Mouse (Mus musculus) MEL (cell line): ENCODE data around the gene Baz1a. TPM values are rescaled to one million over a fixed set of nuclear protein-coding genes. Genes with fewer than 3 reads are reported as not detected.

Experiments used
- DNase-seq: peaks from one replicate; pipeline ENCODE4 v3.0.0; 2011; ENCODE audit warnings: low read depth, low spot score
- H3K27ac ChIP-seq: 2 replicates; pipeline ENCODE4 v1.5.1; 2012; ENCODE audit warnings: low read depth, mild to moderate bottlenecking, control low read depth, low read length, moderate library complexity; ENCODE audit not compliant: control insufficient read depth
- H3K27me3 ChIP-seq, 2 experiments: fragments of 150-350 bp in 1 of 2; sonication (generic) in 1 of 2; 2 replicates each; pipeline ENCODE4 v1.6.1; 2012; ENCODE audit warnings: low read length in 2 of 2, mild to moderate bottlenecking in 2 of 2, improper control_type of control experiment in 1 of 2, moderate library complexity in 1 of 2; ENCODE audit not compliant: insufficient read depth in 2 of 2, control insufficient read depth in 1 of 2
- H3K36me3 ChIP-seq, 2 experiments: 2 replicates each; pipeline ENCODE4 v1.6.1; 2012 to 2014; ENCODE audit warnings: low read length in 2 of 2, improper control_type of control experiment in 1 of 2, inconsistent platforms in 1 of 2, mild to moderate bottlenecking in 1 of 2; ENCODE audit not compliant: insufficient read depth in 2 of 2, control insufficient read depth in 1 of 2
- H3K4me1 ChIP-seq, 2 experiments: fragments of 150-350 bp in 1 of 2; sonication (generic) in 1 of 2; 2 replicates each; pipeline ENCODE4 v1.6.1; 2012; ENCODE audit warnings: low read length in 2 of 2, improper control_type of control experiment in 1 of 2, mild to moderate bottlenecking in 1 of 2; ENCODE audit not compliant: insufficient read depth in 2 of 2, control insufficient read depth in 1 of 2
- H3K4me3 ChIP-seq, 2 experiments: fragments of 150-350 bp in 1 of 2; sonication (generic) in 1 of 2; 2 replicates each; pipeline ENCODE4 v1.5.1; 2012; ENCODE audit warnings: low read depth in 2 of 2, low read length in 2 of 2, mild to moderate bottlenecking in 2 of 2, moderate library complexity in 2 of 2, control low read depth in 1 of 2, improper control_type of control experiment in 1 of 2; ENCODE audit not compliant: control insufficient read depth in 1 of 2, insufficient read depth in 1 of 2
- H3K79me2 ChIP-seq: 2 replicates; pipeline ENCODE4 v1.6.1; 2012; ENCODE audit warnings: mild to moderate bottlenecking, low read length, moderate library complexity; ENCODE audit not compliant: control insufficient read depth, poor library complexity, insufficient read depth
- H3K9ac ChIP-seq: 2 replicates; pipeline ENCODE4 v1.6.1; 2012; ENCODE audit warnings: low read depth, mild to moderate bottlenecking, control low read depth, low read length, moderate library complexity; ENCODE audit not compliant: control insufficient read depth, poor library complexity, severe bottlenecking
- H3K9me3 ChIP-seq: fragments of 150-350 bp; sonication (generic); replicated peaks from 2 replicates; pipeline ENCODE4 v1.6.1; 2012; ENCODE audit warnings: mild to moderate bottlenecking, low read length, improper control_type of control experiment, moderate library complexity; ENCODE audit not compliant: insufficient read depth
- BHLHE40 ChIP-seq: IDR thresholded peaks from 2 replicates; pipeline ENCODE4 v1.6.1; 2012; ENCODE audit warnings: low read depth, mild to moderate bottlenecking, inconsistent platforms, low read length, improper control_type of control experiment, borderline replicate concordance
- CHD2 ChIP-seq: IDR thresholded peaks from 2 replicates; pipeline ENCODE4 v1.6.1; 2011; ENCODE audit warnings: low read length, improper control_type of control experiment
- CTCF ChIP-seq, 3 experiments: IDR thresholded peaks in 2 of 3; conservative IDR thresholded peaks in 1 of 3; 2 replicates each; pipeline ENCODE4 v1.5.1; 2011 to 2012; ENCODE audit warnings: low read length in 3 of 3, low read depth in 2 of 3, mild to moderate bottlenecking in 2 of 3, improper control_type of control experiment in 1 of 3, inconsistent platforms in 1 of 3, mixed read lengths in 1 of 3, moderate library complexity in 1 of 3; ENCODE audit not compliant: control insufficient read depth in 1 of 3, insufficient read depth in 1 of 3, poor library complexity in 1 of 3, severe bottlenecking in 1 of 3
- E2F4 ChIP-seq: IDR thresholded peaks from 2 replicates; pipeline ENCODE4 v1.6.1; 2011; ENCODE audit warnings: low read depth, low read length, improper control_type of control experiment, borderline replicate concordance
- ELF1 ChIP-seq: IDR thresholded peaks from 2 replicates; pipeline ENCODE4 v1.6.1; 2014; ENCODE audit warnings: low read depth, mild to moderate bottlenecking, inconsistent platforms, low read length, improper control_type of control experiment, moderate library complexity
- ETS1 ChIP-seq: IDR thresholded peaks from 2 replicates; pipeline ENCODE4 v1.6.1; 2012; ENCODE audit warnings: low read depth, mild to moderate bottlenecking, inconsistent platforms, low read length, improper control_type of control experiment, moderate library complexity
- GATA1 ChIP-seq: IDR thresholded peaks from 2 replicates; pipeline ENCODE4 v1.6.1; 2011; ENCODE audit warnings: low read depth, low read length, improper control_type of control experiment
- JUND ChIP-seq: IDR thresholded peaks from 2 replicates; pipeline ENCODE4 v1.6.1; 2011; ENCODE audit warnings: low read depth, mild to moderate bottlenecking, improper control_type of control experiment, low read length
- KAT2A ChIP-seq: conservative IDR thresholded peaks from 2 replicates; pipeline ENCODE4 v1.6.1; 2012; ENCODE audit warnings: low read depth, low read length, improper control_type of control experiment, inconsistent platforms
- MAFK ChIP-seq: IDR thresholded peaks from 2 replicates; pipeline ENCODE4 v1.6.1; 2011; ENCODE audit warnings: low read depth, mild to moderate bottlenecking, low read length, improper control_type of control experiment, borderline replicate concordance
- MAX ChIP-seq: IDR thresholded peaks from 2 replicates; pipeline ENCODE4 v1.6.1; 2011; ENCODE audit warnings: low read length, improper control_type of control experiment
- MAZ ChIP-seq: IDR thresholded peaks from 2 replicates; pipeline ENCODE4 v1.6.1; 2012; ENCODE audit warnings: low read depth, mild to moderate bottlenecking, inconsistent platforms, low read length, improper control_type of control experiment
- MEF2A ChIP-seq: IDR thresholded peaks from 2 replicates; pipeline ENCODE4 v1.6.1; 2014; ENCODE audit warnings: low read depth, mild to moderate bottlenecking, inconsistent platforms, low read length, improper control_type of control experiment; ENCODE audit not compliant: poor library complexity, insufficient replicate concordance, severe bottlenecking; ENCODE audit errors: extremely low read depth
- MXI1 ChIP-seq: IDR thresholded peaks from 2 replicates; pipeline ENCODE4 v1.6.1; 2011; ENCODE audit warnings: mild to moderate bottlenecking, low read depth, low read length, improper control_type of control experiment
- MYB ChIP-seq: IDR thresholded peaks from 2 replicates; pipeline ENCODE4 v1.6.1; 2011; ENCODE audit warnings: mild to moderate bottlenecking, low read depth, low read length, improper control_type of control experiment
- MYC ChIP-seq: IDR thresholded peaks from 2 replicates; pipeline ENCODE4 v1.6.1; 2011; ENCODE audit warnings: low read depth, mild to moderate bottlenecking, low read length, improper control_type of control experiment, moderate library complexity
- NELFE ChIP-seq: IDR thresholded peaks from 2 replicates; pipeline ENCODE4 v1.6.1; 2011; ENCODE audit warnings: low read depth, low read length, improper control_type of control experiment
- NRF1 ChIP-seq: IDR thresholded peaks from 2 replicates; pipeline ENCODE4 v1.6.1; 2014; ENCODE audit warnings: low read depth, mild to moderate bottlenecking, inconsistent platforms, low read length, improper control_type of control experiment, moderate library complexity; ENCODE audit not compliant: poor library complexity, insufficient read depth, severe bottlenecking
- POLR2A ChIP-seq, 2 experiments: IDR thresholded peaks; 2 replicates each; pipeline ENCODE4 v1.6.1; 2011 to 2012; ENCODE audit warnings: low read length in 2 of 2, mild to moderate bottlenecking in 2 of 2, control low read depth in 1 of 2, improper control_type of control experiment in 1 of 2, low read depth in 1 of 2, moderate library complexity in 1 of 2; ENCODE audit not compliant: control insufficient read depth in 1 of 2, insufficient read depth in 1 of 2, poor library complexity in 1 of 2
- POLR2AphosphoS5 ChIP-seq: IDR thresholded peaks from 2 replicates; pipeline ENCODE4 v1.6.1; 2012; ENCODE audit warnings: low read depth, borderline replicate concordance, mild to moderate bottlenecking, inconsistent platforms, low read length, moderate library complexity, mixed read lengths
- RAD21 ChIP-seq: IDR thresholded peaks from 2 replicates; pipeline ENCODE4 v1.6.1; 2011; ENCODE audit warnings: mild to moderate bottlenecking, low read depth, low read length, improper control_type of control experiment
- SIN3A ChIP-seq: IDR thresholded peaks from 2 replicates; pipeline ENCODE4 v1.6.1; 2012; ENCODE audit warnings: low read length, improper control_type of control experiment, inconsistent platforms
- SMC3 ChIP-seq: IDR thresholded peaks from 2 replicates; pipeline ENCODE4 v1.6.1; 2011; ENCODE audit warnings: low read depth, low read length, improper control_type of control experiment
- TAL1 ChIP-seq: IDR thresholded peaks from 2 replicates; pipeline ENCODE4 v1.6.1; 2012; ENCODE audit warnings: mild to moderate bottlenecking, inconsistent platforms, low read length, moderate library complexity, mixed read lengths
- TBP ChIP-seq: IDR thresholded peaks from 2 replicates; pipeline ENCODE4 v1.8.0; 2011; ENCODE audit warnings: low read depth, low read length, improper control_type of control experiment
- TCF12 ChIP-seq: IDR thresholded peaks from 2 replicates; pipeline ENCODE4 v1.6.1; 2014; ENCODE audit warnings: low read depth, mild to moderate bottlenecking, inconsistent platforms, low read length, improper control_type of control experiment, moderate library complexity
- UBTF ChIP-seq: IDR thresholded peaks from 2 replicates; pipeline ENCODE4 v1.6.1; 2012; ENCODE audit warnings: low read depth, mild to moderate bottlenecking, inconsistent platforms, low read length, improper control_type of control experiment, moderate library complexity, borderline replicate concordance; ENCODE audit not compliant: insufficient read depth
- USF1 ChIP-seq: IDR thresholded peaks from 2 replicates; pipeline ENCODE4 v1.6.1; 2014; ENCODE audit warnings: low read depth, mild to moderate bottlenecking, inconsistent platforms, low read length, improper control_type of control experiment, moderate library complexity
- USF2 ChIP-seq, 2 experiments: IDR thresholded peaks; 2 replicates each; pipeline ENCODE4 v1.6.1; 2011 to 2012; ENCODE audit warnings: improper control_type of control experiment in 2 of 2, low read length in 2 of 2, borderline replicate concordance in 1 of 2, inconsistent platforms in 1 of 2, low read depth in 1 of 2, mild to moderate bottlenecking in 1 of 2; ENCODE audit not compliant: insufficient read depth in 1 of 2
- ZNF384 ChIP-seq: IDR thresholded peaks from 2 replicates; pipeline ENCODE4 v1.6.1; 2012; ENCODE audit warnings: low read depth, mild to moderate bottlenecking, inconsistent platforms, low read length, improper control_type of control experiment
- polyA plus RNA-seq, 2 experiments: library from polyadenylated mRNA; stranded (reverse) in 1 of 2; unstranded in 1 of 2; fragments of >175 nt in 1 of 2; fragments of >200 nt in 1 of 2; gene quantifications; 2 replicates each; pipeline versions ENCODE4 v1.2.1 to v1.2.4; 2012; ENCODE audit warnings: low replicate concordance in 2 of 2, low read depth in 1 of 2; ENCODE audit not compliant: insufficient read length in 2 of 2, insufficient read depth in 1 of 2, missing spikeins in 1 of 2
- total RNA-seq: library from RNA; depleted of rRNA; stranded (reverse); fragments of 300-350 nt; gene quantifications from 2 replicates; pipeline ENCODE4 v1.2.3, GENCODE M21; 2012

Baz1a gene
- total and polyA plus RNA-seq, 3 experiments = 39.8 to 203 (median 46.0) TPM

DNA sequence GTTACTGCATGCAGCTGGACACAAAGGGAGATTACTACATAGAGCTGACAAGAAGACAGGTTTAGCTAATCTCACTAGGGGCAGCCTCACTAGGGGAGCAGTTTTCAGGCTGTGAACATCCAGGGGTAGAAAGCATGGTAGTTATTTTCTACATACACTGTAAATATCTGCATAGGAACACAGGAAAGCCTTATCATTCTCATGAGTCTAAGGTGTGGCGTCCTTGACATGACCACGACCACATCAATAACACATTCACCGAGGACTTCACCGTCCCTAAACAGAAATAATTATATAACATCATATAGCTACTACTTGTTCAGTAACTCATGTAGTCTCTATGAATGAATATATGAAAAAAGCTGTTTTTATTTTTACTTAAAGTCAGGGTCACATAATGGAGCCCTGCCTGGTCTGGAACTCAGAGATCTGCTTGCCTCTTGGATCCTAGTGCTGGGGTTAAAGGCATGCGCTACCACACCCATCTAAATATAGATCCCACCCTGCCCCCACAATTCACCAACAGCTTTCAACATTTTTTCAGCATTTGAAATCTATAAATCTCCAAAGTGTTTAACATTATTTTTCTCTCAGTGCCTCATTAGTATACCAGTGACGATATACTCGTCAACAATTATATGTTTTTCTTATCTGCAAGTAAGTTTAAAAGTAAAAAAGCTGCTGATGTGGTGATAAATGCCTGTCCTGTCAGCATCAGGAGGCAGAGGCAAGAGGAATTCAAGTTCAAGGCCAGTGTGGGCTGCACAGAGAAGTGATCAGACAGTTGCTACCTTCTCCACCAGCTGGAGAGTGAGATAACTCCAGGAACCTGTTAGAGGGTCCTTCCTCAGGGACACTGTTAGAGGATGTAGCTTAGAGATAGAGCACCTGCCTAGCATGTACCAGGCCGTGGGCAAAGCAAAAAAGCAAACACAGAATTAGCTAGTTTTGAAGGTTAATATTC lies 37.3 kb upstream of the Baz1a start (continued):
- TF ChIP-seq CHD2 = peak; percentile 19; the same call in 1 of the 2 replicates
- 0 out of 2 replicates have a peak, but pooled peaks have one; percentile 27 for TF ChIP-seq NRF1
- no peak for TF ChIP-seq MAZ
- TF ChIP-seq MAX = 0 out of 2 replicates have a peak, but pooled peaks have one; percentile 4
- peak; percentile 72 for TF ChIP-seq ZNF384
- no peak for TF ChIP-seq POLR2A (IDR thresholded peaks at IDR 0.05; ENCODE audit: control insufficient read depth in 1 of 2, insufficient read depth in 1 of 2, low read depth in 1 of 2, low read length in 2 of 2, poor library complexity in 1 of 2)
- TF ChIP-seq SIN3A = peak; percentile 72
- no peak for TF ChIP-seq E2F4
- TF ChIP-seq USF2 (IDR thresholded peaks at IDR 0.05; ENCODE audit: borderline replicate concordance in 1 of 2, insufficient read depth in 1 of 2, low read depth in 1 of 2, low read length in 2 of 2) = no peak
- 0 out of 2 replicates have a peak, but pooled peaks have one; percentile 30 for TF ChIP-seq KAT2A
- peak; percentile 40; the same call in 1 of the 2 replicates for TF ChIP-seq MXI1
- no peak for TF ChIP-seq NELFE
- no peak for TF ChIP-seq POLR2AphosphoS5
- peak; percentile 34; the same call in 1 of the 2 replicates for TF ChIP-seq BHLHE40
- TF ChIP-seq MYB = peak; percentile 88

DNA sequence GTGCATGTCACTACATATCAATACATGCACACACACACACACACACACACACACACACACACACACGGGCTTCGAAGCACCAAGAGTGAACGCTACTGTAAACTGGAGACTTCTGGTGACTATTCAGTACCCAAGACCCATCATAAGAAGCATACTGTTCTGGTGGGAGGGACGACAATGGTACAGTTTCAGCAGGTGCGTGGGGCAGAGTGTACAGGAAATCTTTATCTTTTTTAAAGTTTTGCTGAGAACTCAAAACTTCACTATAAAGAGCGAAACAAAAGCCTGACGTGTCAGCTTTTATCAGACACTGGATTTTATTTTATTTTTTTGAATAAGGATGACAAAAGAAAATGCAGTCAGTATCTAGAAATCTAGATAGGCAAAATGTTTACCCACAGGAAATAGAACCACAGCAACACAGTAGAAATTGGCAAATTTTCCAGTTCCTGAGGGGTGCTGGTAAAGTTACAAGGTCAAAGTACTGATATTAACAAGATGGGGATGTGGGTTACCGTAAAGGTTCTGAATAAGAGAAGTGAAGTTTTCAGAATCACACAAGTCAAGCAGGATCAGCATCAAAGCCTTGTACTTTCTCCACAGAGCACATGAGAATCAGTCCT lies 35.7 kb upstream of the Baz1a start:
- no peaks in the 10 kb centered on the region for H3K79me2 ChIP-seq
- peak overlapping the region; percentile 56 for H3K27ac ChIP-seq
- H3K36me3 ChIP-seq = peaks cover 2 to 42% of the 10 kb centered on the region in 2 experiments; a peak in 3 of 4 replicates
- no peaks in the 10 kb centered on the region for H3K27me3 ChIP-seq
- no peaks in the 10 kb centered on the region for H3K9me3 ChIP-seq
- H3K4me3 ChIP-seq = no peak overlapping the region
- no peak overlapping the region for H3K9ac ChIP-seq
- peaks cover 33 to 34% of the 10 kb centered on the region in 2 experiments for H3K4me1 ChIP-seq
- DNase-seq = peak; percentile 35
- TF ChIP-seq UBTF (no peak), MXI1 (no peak; the same call in 1 of the 2 replicates), MEF2A (no peak), GATA1 (peak; percentile 30; the same call in 1 of the 2 replicates), ZNF384 (0 out of 2 replicates have a peak, but pooled peaks have one; percentile 14), CHD2 (no peak), TCF12 (peak; percentile 44; the same call in 1 of the 2 replicates), USF1 (no peak), MAX (no peak), NRF1 (no peak), KAT2A (no peak), ELF1 (no peak), MAZ (no peak), MAFK (no peak), TBP (no peak), JUND (no peak), RAD21 (no peak), POLR2AphosphoS5 (no peak), MYC (no peak), CTCF (IDR thresholded peaks at IDR 0.05 in 2 of 3, conservative IDR thresholded peaks at IDR 0.05 in 1 of 3; ENCODE audit: control insufficient read depth in 1 of 3, insufficient read depth in 1 of 3, low read depth in 2 of 3, low read length in 3 of 3, poor library complexity in 1 of 3, severe bottlenecking in 1 of 3) (no peak), ETS1 (peak; percentile 76), SMC3 (no peak), TAL1 (no peak)
